Mouse (Mus musculus) spleen, adult 2 months (tissue): ENCODE data around the gene Tob2. TPM values are rescaled to one million over a fixed set of nuclear protein-coding genes. Genes with fewer than 3 reads are reported as not detected.

Experiments
- DNase-seq, 2 experiments: peaks; one replicate each; pipeline versions ENCODE4 v3.0.0 to v3.0.0-alpha.2; 2012 to 2021; ENCODE audit warnings: low spot score in 2 of 2, low read depth in 1 of 2
- H3K27ac ChIP-seq: fragments of 200-500 bp; 2 replicates; pipeline ENCODE4 v1.5.1; 2012; ENCODE audit warnings: low read length, inconsistent platforms; ENCODE audit not compliant: insufficient read depth
- H3K27me3 ChIP-seq: fragments of 200-500 bp; 2 replicates; pipeline ENCODE4 v1.6.1; 2012; ENCODE audit warnings: mild to moderate bottlenecking, moderate library complexity, low read length, inconsistent platforms; ENCODE audit not compliant: control insufficient read depth, insufficient read depth
- H3K36me3 ChIP-seq: fragments of 200-500 bp; 2 replicates; pipeline ENCODE4 v1.6.1; 2012; ENCODE audit warnings: mild to moderate bottlenecking, low read length, inconsistent platforms; ENCODE audit not compliant: control insufficient read depth, insufficient read depth
- H3K4me1 ChIP-seq: fragments of 200-500 bp; 2 replicates; pipeline ENCODE4 v1.6.1; 2011; ENCODE audit warnings: inconsistent platforms; ENCODE audit not compliant: control insufficient read depth, insufficient read depth, insufficient read length
- H3K4me3 ChIP-seq: fragments of 200-500 bp; 2 replicates; pipeline ENCODE4 v1.5.1; 2011; ENCODE audit warnings: mild to moderate bottlenecking, inconsistent platforms; ENCODE audit not compliant: insufficient read depth, insufficient read length; ENCODE audit errors: extremely low read depth
- CTCF ChIP-seq: fragments of 200-500 bp; IDR thresholded peaks from 2 replicates; pipeline ENCODE4 v1.5.1; 2011; ENCODE audit warnings: mild to moderate bottlenecking, inconsistent platforms; ENCODE audit not compliant: insufficient read depth, insufficient read length, insufficient replicate concordance; ENCODE audit errors: extremely low read depth
- POLR2A ChIP-seq: fragments of 200-500 bp; IDR thresholded peaks from 2 replicates; pipeline ENCODE4 v1.6.1; 2011; ENCODE audit warnings: low read depth, low read length, inconsistent platforms
- WGBS: fragments of 180-500 bp; shearing (Covaris S2); methylation state at CpG from one replicate; pipeline ENCODE4 v1.1.7; 2018; 5-methylcytosine and 5-hydroxymethylcytosine counted together
- polyA plus RNA-seq: library from polyadenylated mRNA; depleted of rRNA; stranded (reverse); fragments of >200 nt; gene quantifications from 2 replicates; pipeline ENCODE4 v1.2.3, GENCODE M21; 2012

The Tob2 gene
- polyA plus RNA-seq, 1 experiment = 24.8 TPM

GRCm38 (mm10) chr15:81859330-81860255 lies 997 bp upstream of the Tob2 start:
- WGBS = under 1% methylated on average over 39 of the region's 39 CpGs
- DNase-seq = peak; percentile 79 to 94
- peak overlapping the region; percentile 76 for H3K4me3 ChIP-seq
- H3K4me1 ChIP-seq = peaks cover 2% of the 10 kb centered on the region; the same call in 1 of the 2 replicates
- no peak; the same call in 1 of the 2 replicates for TF ChIP-seq POLR2A
- no peak for TF ChIP-seq CTCF
- H3K27ac ChIP-seq = peak overlapping the region; percentile 100
- no peaks in the 10 kb centered on the region for H3K27me3 ChIP-seq
- peaks cover 1% of the 10 kb centered on the region; the same call in 1 of the 2 replicates for H3K36me3 ChIP-seq

- no peaks in the 10 kb centered on the region; the same call in 1 of the 2 replicates for H3K36me3 ChIP-seq
- H3K4me1 ChIP-seq = peaks cover 2% of the 10 kb centered on the region; the same call in 1 of the 2 replicates
- peak overlapping the region; percentile 76 for H3K4me3 ChIP-seq
- H3K27ac ChIP-seq = peak overlapping the region; percentile 100
- 1% methylated on average over 23 of the region's 23 CpGs for WGBS
- TF ChIP-seq CTCF = no peak; the same call in 1 of the 2 replicates
- TF ChIP-seq POLR2A = peak; percentile 100
- H3K27me3 ChIP-seq = no peaks in the 10 kb centered on the region
- peak; percentile 79 to 86 for DNase-seq
Observed at GRCm38 (mm10) chr15:81858138-81858516, 469 bp downstream of the Tob2 start.

DNA sequence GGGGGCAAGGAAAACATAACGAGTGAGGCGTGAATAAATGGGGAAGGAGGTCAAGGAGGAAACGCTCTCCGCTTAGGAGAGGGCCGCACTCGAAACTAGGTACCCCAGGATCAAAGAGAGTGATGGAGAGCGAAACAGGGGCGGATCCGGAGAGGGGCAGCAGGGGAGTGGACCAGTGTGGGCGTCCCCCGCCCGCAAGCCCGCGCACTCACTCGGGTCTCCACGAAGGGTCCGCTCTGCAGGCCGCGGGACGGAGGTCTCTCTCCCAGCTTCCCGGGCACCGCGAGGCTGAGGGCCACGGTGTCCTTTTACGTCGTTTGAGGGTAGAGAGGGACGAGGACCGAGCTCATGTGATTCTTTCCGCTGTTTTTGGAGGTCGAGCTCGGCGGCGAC lies 876 bp downstream of the Tob2 start:
- peak in 1 of 2 experiments; percentile 35 for DNase-seq
- peak overlapping the region; percentile 100 for H3K27ac ChIP-seq
- under 1% methylated on average over 32 of the region's 33 CpGs for WGBS
- H3K27me3 ChIP-seq = no peaks in the 10 kb centered on the region
- peaks cover 2% of the 10 kb centered on the region; the same call in 1 of the 2 replicates for H3K4me1 ChIP-seq
- peak overlapping the region; percentile 76 for H3K4me3 ChIP-seq
- H3K36me3 ChIP-seq = peaks cover 3% of the 10 kb centered on the region
- TF ChIP-seq CTCF (no peak), POLR2A (no peak)

DNA sequence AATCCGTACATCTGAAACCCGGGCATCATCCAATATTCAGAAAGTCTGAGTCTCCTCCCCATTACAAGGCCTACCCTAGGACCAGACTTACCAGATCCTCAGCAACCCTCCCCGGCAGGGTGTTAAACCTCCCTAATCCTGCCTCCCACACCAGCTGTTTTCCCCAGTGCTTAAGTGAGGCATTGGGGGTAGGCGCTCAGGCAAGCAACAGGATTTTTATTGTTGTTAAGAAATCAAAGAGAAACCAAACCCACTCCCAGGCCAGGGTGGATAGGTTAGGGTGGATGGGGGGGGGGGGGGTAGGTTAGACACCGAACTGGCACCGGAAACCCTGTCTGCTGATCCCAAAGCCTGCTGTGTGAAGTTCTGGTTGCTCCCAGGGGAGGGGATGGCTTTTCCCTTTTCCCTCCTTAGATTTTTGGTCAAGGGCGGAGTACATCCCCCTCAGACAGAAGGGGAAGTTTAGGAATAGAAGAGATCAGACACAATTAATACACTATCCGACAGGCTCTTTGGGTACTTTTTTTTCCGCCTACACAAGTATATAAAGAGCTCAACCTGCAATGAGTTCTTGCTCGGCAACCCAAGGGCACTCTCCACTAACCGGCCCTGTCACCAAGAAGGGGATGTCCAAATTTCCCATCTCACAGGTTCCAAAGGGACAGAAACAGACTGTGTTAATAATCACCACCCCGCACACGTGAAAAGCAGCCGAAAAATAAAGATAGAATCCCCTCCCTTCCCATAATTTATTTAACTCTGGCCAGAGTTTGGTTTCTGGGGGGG lies 1.5 kb downstream of the Tob2 start:
- peaks cover 3% of the 10 kb centered on the region for H3K36me3 ChIP-seq
- under 1% methylated on average over 14 of the region's 14 CpGs for WGBS
- peak overlapping the region; percentile 100 for H3K27ac ChIP-seq
- H3K4me3 ChIP-seq = peak overlapping the region; percentile 76
- H3K4me1 ChIP-seq = peaks cover 2% of the 10 kb centered on the region; the same call in 1 of the 2 replicates
- no peak for DNase-seq
- TF ChIP-seq POLR2A (no peak), CTCF (no peak)
- no peaks in the 10 kb centered on the region for H3K27me3 ChIP-seq

- H3K36me3 ChIP-seq = peaks cover 7% of the 10 kb centered on the region
- TF ChIP-seq CTCF (no peak), POLR2A (no peak)
- 1% methylated on average over 28 of the region's 28 CpGs for WGBS
- DNase-seq = peak; percentile 72 to 80
- no peaks in the 10 kb centered on the region for H3K27me3 ChIP-seq
- peak overlapping the region; percentile 76 for H3K4me3 ChIP-seq
- H3K4me1 ChIP-seq = peaks cover 2% of the 10 kb centered on the region; the same call in 1 of the 2 replicates
- peak overlapping the region; percentile 100 for H3K27ac ChIP-seq
Observed at GRCm38 (mm10) chr15:81856030-81856790, 2.4 kb downstream of the Tob2 start.

GRCm38 (mm10) chr15:81853081-81853480 lies 5.5 kb downstream of the Tob2 start:
- H3K4me3 ChIP-seq = no peak overlapping the region
- TF ChIP-seq CTCF (no peak), POLR2A (no peak)
- H3K27me3 ChIP-seq = no peaks in the 10 kb centered on the region
- peaks cover 2% of the 10 kb centered on the region; the same call in 1 of the 2 replicates for H3K4me1 ChIP-seq
- H3K27ac ChIP-seq = no peak overlapping the region
- H3K36me3 ChIP-seq = peaks cover 26% of the 10 kb centered on the region
- 86% methylated on average over 7 of the region's 7 CpGs for whole genome bisulfite sequencing
- DNase-seq = no peak
